In genomic region chr3:88740147-88740546, GRCm38 (mm10) we compare ENCODE assay signal across 20 mouse cellular contexts. TPM values are rescaled to one million over a fixed set of nuclear protein-coding genes. Genes with fewer than 3 reads are reported as not detected.
A peak's percentile ranks its signal among the peaks of the same experiment; 100 is the strongest.
DNase-seq lines count a peak whose midpoint lies in the region; ATAC-seq and TF ChIP-seq lines count a peak whose summit lies in the region.
"Had no signal": no experiment of that assay in that cellular context is flagged by ENCODE, and none has a peak within 500 bp of the region (broad histone marks: within the 10 kb centered on the region; RNA-seq: fewer than 3 reads in every experiment).

No protein-coding gene starts in this region.

- no peak overlapping the region for H3K4me3 ChIP-seq in heart, adult 2 months
- H3K4me3 ChIP-seq in liver, adult 2 months (ENCODE audit: insufficient read depth, low read depth, low read length) = no peak overlapping the region
- H3K4me3 ChIP-seq in liver, embryonic 12.5 days = no peak overlapping the region
- H3K4me3 ChIP-seq in cortical plate, adult 2 months (ENCODE audit: insufficient read depth, low read length) = no peak overlapping the region
- H3K4me3 ChIP-seq: embryonic facial prominence, embryonic 12.5 days; hindbrain, embryonic 15.5 days; liver, embryonic 13.5 days; neural tube, embryonic 13.5 days had no signal

- no peak overlapping the region for H3K27ac ChIP-seq in heart, adult 2 months
- H3K27ac ChIP-seq in liver, adult 2 months (replicated peaks; ENCODE audit: insufficient read depth, low read depth, low read length) = no peak overlapping the region
- no peak overlapping the region for H3K27ac ChIP-seq in liver, embryonic 12.5 days
- H3K27ac ChIP-seq in cortical plate, adult 2 months (ENCODE audit: insufficient read depth, low read length) = no peak overlapping the region
- H3K27ac ChIP-seq: embryonic facial prominence, embryonic 12.5 days; hindbrain, embryonic 15.5 days; liver, embryonic 13.5 days; neural tube, embryonic 13.5 days had no signal

- no peak for ATAC-seq in liver, embryonic 12.5 days
- ATAC-seq in frontal cortex, adult (ENCODE audit: low TSS enrichment) = no peak

- WGBS in heart, adult 2 months = 90% methylated on average over 3 of the region's 3 CpGs
- WGBS in liver, adult 2 months = 95% methylated on average over 3 of the region's 3 CpGs
- 77% methylated on average over 3 of the region's 3 CpGs for WGBS in liver, embryonic 12.5 days (ENCODE audit: insufficient replicate concordance)

- TF ChIP-seq CTCF in heart, adult 2 months (IDR thresholded peaks at IDR 0.05) = peak; percentile 55
- peak; percentile 16; the same call in 1 of the 2 replicates for TF ChIP-seq CTCF in liver, adult 2 months (IDR thresholded peaks at IDR 0.05; ENCODE audit: low read depth, low read length)
- 0 out of 2 replicates have a peak, but pooled peaks have one; percentile 13 for TF ChIP-seq CTCF in cortical plate, adult 2 months (IDR thresholded peaks at IDR 0.05; ENCODE audit: extremely low read depth, insufficient read depth, low read length)

- no peak overlapping the region for H3K9ac ChIP-seq in heart, adult 2 months (ENCODE audit: low read depth, low read length)
- no peak overlapping the region for H3K9ac ChIP-seq in liver, adult 2 months (ENCODE audit: low read depth, low read length)
- no peak overlapping the region for H3K9ac ChIP-seq in liver, embryonic 12.5 days
- H3K9ac ChIP-seq: embryonic facial prominence, embryonic 12.5 days; hindbrain, embryonic 15.5 days; liver, embryonic 13.5 days; neural tube, embryonic 13.5 days had no signal

- H3K4me2 ChIP-seq in liver, embryonic 12.5 days = no peak overlapping the region
- H3K4me2 ChIP-seq: embryonic facial prominence, embryonic 12.5 days; heart, embryonic 11.5 days; hindbrain, embryonic 15.5 days; liver, embryonic 13.5 days; midbrain, embryonic 11.5 days; neural tube, embryonic 13.5 days had no signal

- no peak for TF ChIP-seq POLR2A in heart, adult 2 months (IDR thresholded peaks at IDR 0.05; ENCODE audit: insufficient read depth, low read depth, low read length)
- TF ChIP-seq POLR2A in liver, adult 2 months (IDR thresholded peaks at IDR 0.05; ENCODE audit: extremely low read depth, insufficient read depth, low read length) = no peak
- no peak for TF ChIP-seq POLR2A in cortical plate, adult 2 months (IDR thresholded peaks at IDR 0.05; ENCODE audit: extremely low read depth, insufficient read depth, low read length)

- no peaks in the 10 kb centered on the region for H3K9me3 ChIP-seq in liver, embryonic 12.5 days (replicated peaks)
- H3K9me3 ChIP-seq: embryonic facial prominence, embryonic 12.5 days; hindbrain, embryonic 15.5 days; liver, embryonic 13.5 days; neural tube, embryonic 13.5 days had no signal

- no peaks in the 10 kb centered on the region for H3K79me2 ChIP-seq in heart, adult 2 months (replicated peaks; ENCODE audit: control insufficient read depth, insufficient read depth, low read length)
- no peaks in the 10 kb centered on the region for H3K79me2 ChIP-seq in liver, adult 2 months (ENCODE audit: control insufficient read depth, insufficient read depth, low read length)

- H3K4me1 ChIP-seq in heart, adult 2 months (ENCODE audit: control insufficient read depth, insufficient read depth, low read length) = no peaks in the 10 kb centered on the region
- H3K4me1 ChIP-seq in liver, adult 2 months (ENCODE audit: control insufficient read depth, insufficient read depth, low read length) = no peaks in the 10 kb centered on the region
- no peaks in the 10 kb centered on the region for H3K4me1 ChIP-seq in liver, embryonic 12.5 days
- no peaks in the 10 kb centered on the region for H3K4me1 ChIP-seq in cortical plate, adult 2 months (ENCODE audit: control insufficient read depth, insufficient read depth, low read length)
- H3K4me1 ChIP-seq: embryonic facial prominence, embryonic 12.5 days; hindbrain, embryonic 15.5 days; liver, embryonic 13.5 days; neural tube, embryonic 13.5 days had no signal

- DNase-seq in heart, adult 2 months = no peak
- DNase-seq in heart, adult 8-10 months (ENCODE audit: low spot score) = no peak
- DNase-seq in liver, adult 2 months (ENCODE audit: extremely low read depth, low read depth, low spot score) = no peak
- peak; percentile 42 for DNase-seq in A20 (ENCODE audit: low read depth, low spot score)
- DNase-seq: adrenal gland, postnatal 10 days; cerebellum, adult 8-10 months; gastrocnemius, postnatal 14 days; kidney, adult 18-20 months; kidney, postnatal 4 days; liver, embryonic 13.5 days; spleen, adult 18-20 months; thymus, postnatal 4 days had no signal

- H3K27me3 ChIP-seq in heart, adult 2 months (ENCODE audit: control insufficient read depth, insufficient read depth, low read length) = no peaks in the 10 kb centered on the region
- no peaks in the 10 kb centered on the region for H3K27me3 ChIP-seq in liver, adult 2 months (ENCODE audit: control insufficient read depth, insufficient read depth, low read length)
- H3K27me3 ChIP-seq in liver, embryonic 12.5 days (replicated peaks) = no peaks in the 10 kb centered on the region
- H3K27me3 ChIP-seq: embryonic facial prominence, embryonic 12.5 days; hindbrain, embryonic 15.5 days; liver, embryonic 13.5 days; neural tube, embryonic 13.5 days had no signal

- no peaks in the 10 kb centered on the region for H3K36me3 ChIP-seq in heart, adult 2 months (ENCODE audit: control insufficient read depth, insufficient read depth, low read length)
- no peaks in the 10 kb centered on the region for H3K36me3 ChIP-seq in liver, adult 2 months (ENCODE audit: control insufficient read depth, insufficient read depth, low read length)
- no peaks in the 10 kb centered on the region for H3K36me3 ChIP-seq in liver, embryonic 12.5 days
- H3K36me3 ChIP-seq: liver, embryonic 13.5 days had no signal

- TF ChIP-seq EP300 in heart, adult 2 months (IDR thresholded peaks at IDR 0.05; ENCODE audit: insufficient read depth, low read depth, low read length) = no peak

- intact Hi-C loops in heart, adult 2 months (cut with DNase I) = no loop called here

RNA-seq across cellular contexts. Expression of gene Rit1, which starts 23.5 kb away (rescaled TPM):
- 10 to 100 TPM; 57.0 to 66.6 TPM for total RNA-seq in heart, adult 2 months (2021)
- polyA plus RNA-seq in heart, adult 2 months (2012; rRNA removed) = 98.3 and 112 TPM in 2 replicates
- total RNA-seq in heart, adult 8-10 months (2022) = 10 to 100 TPM; 61.8 to 76.1 (median 67.9) TPM
- 18.0 and 19.9 TPM in 2 replicates for total RNA-seq in liver, adult 2 months (2014; rRNA removed)
- 14.4 and 14.8 TPM in 2 replicates for polyA plus RNA-seq in liver, adult 2 months (2012; rRNA removed)
- polyA plus RNA-seq in liver, embryonic 12.5 days (2016; fragmentation: Nextera tagmentation; extraction: Ambion mirVana) = 36.0 and 36.4 TPM in 2 replicates
- 58.7 and 63.6 TPM in 2 replicates for polyA plus RNA-seq in cortical plate, adult 2 months (2012; rRNA removed)

RNA-seq across cellular contexts. Expression of gene Syt11, which starts 34.8 kb away (rescaled TPM):
- total RNA-seq in heart, adult 2 months (2021) = 1 to 10 TPM; 6.6 to 7.9 TPM
- polyA plus RNA-seq in heart, adult 2 months (2012; rRNA removed) = 10.2 and 18.2 TPM in 2 replicates
- total RNA-seq in heart, adult 8-10 months (2022) = 1 to 10 TPM; 6.4 to 9.0 (median 7.7) TPM
- 1.6 and 1.9 TPM in 2 replicates for total RNA-seq in liver, adult 2 months (2014; rRNA removed)
- 0.92 and 2.4 TPM in 2 replicates for polyA plus RNA-seq in liver, adult 2 months (2012; rRNA removed)
- polyA plus RNA-seq in liver, embryonic 12.5 days (2016; fragmentation: Nextera tagmentation; extraction: Ambion mirVana) = 1.4 and 1.5 TPM in 2 replicates
- 467 and 476 TPM in 2 replicates for polyA plus RNA-seq in cortical plate, adult 2 months (2012; rRNA removed)

RNA-seq across cellular contexts. Expression of gene Khdc4, which starts 54.5 kb away (rescaled TPM):
- 10 to 100 TPM; 24.9 to 25.7 TPM for total RNA-seq in heart, adult 2 months (2021)
- polyA plus RNA-seq in heart, adult 2 months (2012; rRNA removed) = 29.9 and 46.1 TPM in 2 replicates
- 10 to 100 TPM; 26.3 to 31.5 (median 27.8) TPM for total RNA-seq in heart, adult 8-10 months (2022)
- 32.9 and 34.7 TPM in 2 replicates for total RNA-seq in liver, adult 2 months (2014; rRNA removed)
- polyA plus RNA-seq in liver, adult 2 months (2012; rRNA removed) = 23.8 and 39.7 TPM in 2 replicates
- 44.1 and 46.4 TPM in 2 replicates for polyA plus RNA-seq in liver, embryonic 12.5 days (2016; fragmentation: Nextera tagmentation; extraction: Ambion mirVana)
- 70.5 and 75.6 TPM in 2 replicates for polyA plus RNA-seq in cortical plate, adult 2 months (2012; rRNA removed)

Comparison
In these comparisons a context has a peak if more than half of its experiments do, and no peak if none do; other contexts are left out.
1. RNA of gene Syt11, which starts 34.8 kb away (polyA plus RNA-seq): 467 to 476 TPM in cortical plate, adult 2 months; 10.2 to 18.2 TPM in heart, adult 2 months, 1.4 to 1.5 TPM in liver, embryonic 12.5 days and 0.92 to 2.4 TPM in liver, adult 2 months; every median in the first group is over 10 times any median in the second.
2. Peak in every context shown above with its lines, with median percentiles within 50 percentile points of each other: CTCF ChIP-seq.